Mouse (Mus musculus): Measurements from ENCODE around the gene Map3k15. TPM values are rescaled to one million over a fixed set of nuclear protein-coding genes. Genes with fewer than 3 reads are reported as not detected.

Map3k15 gene
- total RNA-seq, 2 experiments from 2014 or later = 1.3 to 3.3 TPM

GRCm38 (mm10) chrX:160116658-160117057 lies 128.4 kb downstream of the Map3k15 start:
- no peak for ATAC-seq (replicated peaks; ENCODE audit: low FRiP score, poor library complexity, severe bottlenecking)

- ATAC-seq (replicated peaks; ENCODE audit: low FRiP score, poor library complexity, severe bottlenecking) = no peak
Observed at GRCm38 (mm10) chrX:160134136-160134843, 146.1 kb downstream of the Map3k15 start.

GRCm38 (mm10) chrX:160135719-160136118 lies 147.5 kb downstream of the Map3k15 start:
- ATAC-seq (replicated peaks; ENCODE audit: low FRiP score, poor library complexity, severe bottlenecking) = no peak

- ATAC-seq (replicated peaks; ENCODE audit: low FRiP score, poor library complexity, severe bottlenecking) = no peak
Observed at GRCm38 (mm10) chrX:160136153-160136552, 147.9 kb downstream of the Map3k15 start.

- peak; percentile 51 for ATAC-seq (replicated peaks; ENCODE audit: low FRiP score, poor library complexity, severe bottlenecking)
Observed at GRCm38 (mm10) chrX:160137177-160137860, 149.1 kb downstream of the Map3k15 start.

- ATAC-seq (replicated peaks; ENCODE audit: low FRiP score, poor library complexity, severe bottlenecking) = peak; percentile 98
Observed at GRCm38 (mm10) chrX:160137861-160138717, 149.9 kb downstream of the Map3k15 start, which contains the start of gene Pdha1. Gene Pdha1 (minus strand): TSS chrX:160138413.

GRCm38 (mm10) chrX:160146806-160147205 lies 158.6 kb downstream of the Map3k15 start:
- no peak for ATAC-seq (replicated peaks; ENCODE audit: low FRiP score, poor library complexity, severe bottlenecking)

- no peak for ATAC-seq (replicated peaks; ENCODE audit: low FRiP score, poor library complexity, severe bottlenecking)
Observed at GRCm38 (mm10) chrX:160147406-160147805, 159.2 kb downstream of the Map3k15 start.

- ATAC-seq (replicated peaks; ENCODE audit: low FRiP score, poor library complexity, severe bottlenecking) = no peak
Observed at GRCm38 (mm10) chrX:160148859-160149258, 160.6 kb downstream of the Map3k15 start.

- ATAC-seq (replicated peaks; ENCODE audit: low FRiP score, poor library complexity, severe bottlenecking) = no peak
Observed at GRCm38 (mm10) chrX:160153147-160153815, 165.0 kb downstream of the Map3k15 start.

GRCm38 (mm10) chrX:160164259-160164658 lies 176.0 kb downstream of the Map3k15 start:
- ATAC-seq (replicated peaks; ENCODE audit: low FRiP score, poor library complexity, severe bottlenecking) = no peak

GRCm38 (mm10) chrX:160166246-160166985 lies 178.2 kb downstream of the Map3k15 start:
- ATAC-seq (replicated peaks; ENCODE audit: low FRiP score, poor library complexity, severe bottlenecking) = no peak

GRCm38 (mm10) chrX:160170150-160170549 lies 181.9 kb downstream of the Map3k15 start:
- no peak for ATAC-seq (replicated peaks; ENCODE audit: low FRiP score, poor library complexity, severe bottlenecking)

Other genes starting within 250 kb of the Map3k15 start
- gene Pdha1, start 150.0 kb downstream of the Map3k15 start, total RNA-seq (2015; ENCODE audit: low replicate concordance) = 23.8 and 31.7 TPM in 2 replicates
- 22.9 and 32.5 TPM in 2 replicates for gene Pdha1, start 150.0 kb downstream of the Map3k15 start, total RNA-seq (2017; ENCODE audit: low replicate concordance)